Mouse (Mus musculus) gastrocnemius, postnatal 36 days (tissue): Measurements from ENCODE around the gene Tspan4. TPM values are rescaled to one million over a fixed set of nuclear protein-coding genes. Genes with fewer than 3 reads are reported as not detected.
A peak's percentile ranks its signal among the peaks of the same experiment; 100 is the strongest.

Experiments
- DNase-seq, 2 experiments: peaks; one replicate each; pipeline ENCODE4 v3.0.0; 2022
- intact Hi-C: fragments of 180-260 bp; cut with DNase I; formaldehyde crosslinking; loops from one replicate; pipeline ENCODE4 v1.15.1; 2025
- long read RNA-seq, 2 experiments: library from polyadenylated mRNA; stranded (forward); transcript quantifications; one replicate each; pipeline ENCODE4 v2.0.0; 2021
- total RNA-seq, 2 experiments: library from RNA; stranded (reverse); gene quantifications; 2 replicates each; pipeline ENCODE4 v1.2.3; 2021

Gene Tspan4
- total RNA-seq, result 10 to 100 TPM in 1 of 2 experiments, 1 to 10 TPM in 1; 7.2 to 14.1 TPM
- long read RNA-seq, experiment 1, transcript Tspan4-202 (8 exons, 1,281 nt), result major isoform, 5 of 12 reads
- long read RNA-seq, experiment 1, partial matches to known transcripts, result 1 of 12 reads
- long read RNA-seq, experiment 1, other reads (novel, unspliced or antisense), result 1 of 12 reads
- long read RNA-seq, experiment 2, transcript Tspan4-202 (8 exons, 1,281 nt), result major isoform, 9 of 24 reads
- long read RNA-seq, experiment 2, transcript Tspan4-201 (8 exons, 1,466 nt), result major isoform, 9 of 24 reads
- long read RNA-seq, experiment 2, partial matches to known transcripts, result 3 of 24 reads
- long read RNA-seq, experiment 2, other reads (novel, unspliced or antisense), result 3 of 24 reads

DNA sequence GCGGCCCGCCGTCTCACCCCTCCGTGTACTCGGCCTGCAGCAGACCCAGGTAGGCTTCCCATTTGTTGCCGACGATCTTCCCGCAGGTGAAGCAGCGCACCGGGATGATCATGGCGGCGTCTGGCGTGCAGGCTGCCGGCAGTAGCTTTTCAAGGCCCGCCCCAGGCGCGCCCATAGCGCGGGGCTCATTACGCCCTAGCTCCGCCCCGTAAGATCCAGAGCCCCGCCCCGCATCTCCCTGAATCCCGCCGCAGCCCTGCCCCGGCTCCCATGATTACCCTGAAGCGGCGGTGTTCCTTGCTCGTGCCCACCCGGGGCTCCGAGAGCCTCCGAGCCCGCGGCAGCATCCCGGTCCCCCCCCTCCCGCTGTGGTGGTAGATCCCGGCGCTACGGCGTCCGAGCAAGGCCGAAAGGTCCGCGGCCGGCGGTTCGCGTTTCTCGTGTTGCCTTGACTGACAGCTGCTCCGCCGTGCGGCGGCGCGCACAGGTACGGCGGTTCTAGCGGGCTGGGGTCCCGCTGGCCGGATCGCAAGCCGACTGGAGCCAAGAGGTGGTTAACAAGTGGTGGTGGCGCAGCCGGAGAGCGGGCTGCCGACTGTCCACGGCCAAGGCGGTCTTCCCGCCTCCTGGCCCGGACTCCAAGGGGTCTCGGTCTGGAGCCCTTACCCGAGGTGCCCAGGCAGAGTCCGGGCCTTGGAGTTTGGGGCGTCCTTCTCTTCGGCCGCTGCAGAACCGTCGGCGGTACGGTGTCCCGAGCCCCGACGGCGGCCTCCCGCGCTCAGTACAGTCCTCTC is at the start of gene Tspan4, which contains the start of gene Polr2l:
Tspan4 (plus strand) TSS at position 230 of the 794 bp plus-strand sequence.
Polr2l (minus strand) TSS at position 122 of the 794 bp plus-strand sequence.
- intact Hi-C loops, result no loop called here
- peak; percentile 75 to 86 for DNase-seq

DNA sequence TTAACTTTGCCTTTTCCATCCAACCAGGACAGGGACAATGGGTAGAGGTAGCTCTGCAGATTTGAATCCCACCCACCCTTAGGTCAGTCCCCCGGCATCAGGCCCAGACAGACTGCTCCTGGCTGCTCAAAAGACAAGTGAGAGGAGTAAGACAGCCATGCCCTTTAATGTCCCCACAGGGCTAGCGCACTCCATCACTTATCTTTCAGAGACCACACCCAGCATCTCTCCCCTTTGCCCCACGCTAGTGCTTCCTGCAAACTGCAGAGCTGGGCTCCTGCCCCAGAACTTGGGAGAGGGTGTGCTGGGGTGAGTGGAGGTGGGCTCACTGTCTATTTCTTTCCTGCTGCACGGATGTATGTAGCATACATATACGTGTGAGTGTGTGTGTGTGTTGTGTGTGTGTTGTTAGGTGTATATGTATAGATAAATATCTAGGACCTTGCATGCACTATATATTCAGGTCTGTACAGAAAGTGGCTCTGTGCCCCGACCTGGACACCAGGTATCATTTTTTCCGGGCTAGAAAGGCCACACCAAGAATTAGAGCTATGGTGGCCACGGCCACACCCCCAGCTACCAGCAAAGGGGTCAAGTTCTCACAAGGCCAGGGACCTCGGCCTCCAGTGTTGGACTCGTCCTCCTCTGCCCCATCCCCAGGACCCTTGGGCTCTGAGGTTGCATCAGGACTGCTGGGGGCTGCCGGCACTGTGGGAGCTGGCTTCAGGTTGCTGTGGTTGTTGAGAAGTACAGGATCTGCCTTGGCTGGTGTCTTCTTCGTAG is 47.9 kb upstream of the Tspan4 start:
- intact Hi-C loops, result no loop called here
- no peak for DNase-seq

GRCm38 (mm10) chr7:141428701-141429100 is 46.3 kb upstream of the Tspan4 start:
- intact Hi-C loops, result no loop called here
- DNase-seq, result no peak

- intact Hi-C loops, result no loop called here
- no peak for DNase-seq
Measured at GRCm38 (mm10) chr7:141429310-141429709, 45.7 kb upstream of the Tspan4 start, which contains the start of gene Cend1. TSS of gene Cend1 (minus strand) at chr7:141429491.

DNA sequence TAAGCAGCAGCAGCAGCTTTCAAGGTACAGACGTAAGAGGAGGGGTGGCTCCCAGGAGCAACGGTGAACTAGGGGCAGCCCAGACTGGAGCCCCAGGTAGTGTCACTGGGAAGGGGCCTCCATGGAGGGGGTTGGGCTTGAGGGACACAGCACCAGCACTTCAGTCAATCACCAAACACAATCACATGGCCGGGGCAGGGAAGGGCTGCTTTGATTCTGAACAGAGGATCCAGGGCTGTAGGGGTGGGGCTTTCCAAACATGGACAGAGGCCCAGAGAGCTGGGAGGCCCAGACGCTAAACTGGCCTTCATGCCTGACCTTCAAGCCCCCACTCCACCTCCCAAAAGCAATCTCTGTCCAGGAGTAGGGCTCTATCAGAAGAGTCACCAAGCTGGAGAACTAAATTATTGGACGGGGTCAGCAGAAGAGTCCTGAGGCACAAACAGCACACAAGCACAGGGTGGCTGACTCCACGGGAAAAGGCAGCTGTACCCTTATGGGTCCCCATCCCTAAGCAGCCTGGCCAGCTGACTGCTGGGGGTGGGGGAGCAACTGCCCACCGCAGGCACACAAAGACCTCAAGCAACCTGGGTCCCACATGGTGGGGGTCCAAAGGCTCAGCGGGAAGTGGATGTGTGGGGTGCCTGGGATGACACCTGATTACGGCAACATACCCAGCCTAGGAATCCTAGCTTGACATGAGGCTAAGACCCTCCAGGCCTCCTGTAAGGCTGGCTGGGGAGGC is 45.0 kb upstream of the Tspan4 start:
- no peak for DNase-seq
- intact Hi-C loops, result no loop called here

- intact Hi-C loops, result no loop called here
- no peak for DNase-seq
Measured at GRCm38 (mm10) chr7:141430585-141431240, 44.3 kb upstream of the Tspan4 start.

GRCm38 (mm10) chr7:141431434-141432185 is 43.4 kb upstream of the Tspan4 start:
- no peak for DNase-seq
- intact Hi-C loops, result no loop called here

DNA sequence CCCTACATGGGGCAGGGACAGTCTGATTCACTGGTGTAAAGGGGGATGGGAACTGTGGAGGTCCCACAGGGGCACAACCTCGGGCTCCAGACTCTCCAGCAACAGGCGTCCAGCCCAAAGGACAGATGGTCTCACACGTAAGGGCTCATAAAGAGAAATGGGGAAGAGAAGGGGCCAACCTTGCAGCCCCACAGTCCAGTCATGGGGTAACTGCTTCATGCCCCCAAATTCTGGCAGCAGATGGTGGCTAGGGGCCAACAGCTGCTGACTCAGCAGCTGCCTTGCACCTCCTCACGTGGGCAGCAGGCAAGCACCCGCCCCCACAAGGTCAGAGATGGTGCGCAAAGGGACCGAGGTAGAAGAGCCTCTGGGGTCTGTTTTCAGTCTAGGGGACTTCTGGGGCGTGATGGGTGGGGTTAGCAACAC is 42.8 kb upstream of the Tspan4 start:
- DNase-seq, result no peak
- intact Hi-C loops, result no loop called here

- intact Hi-C loops, result no loop called here
- no peak for DNase-seq
Measured at GRCm38 (mm10) chr7:141432741-141433516, 42.1 kb upstream of the Tspan4 start.

GRCm38 (mm10) chr7:141433517-141434400 is 41.3 kb upstream of the Tspan4 start:
- intact Hi-C loops, result no loop called here
- DNase-seq, result no peak

DNA sequence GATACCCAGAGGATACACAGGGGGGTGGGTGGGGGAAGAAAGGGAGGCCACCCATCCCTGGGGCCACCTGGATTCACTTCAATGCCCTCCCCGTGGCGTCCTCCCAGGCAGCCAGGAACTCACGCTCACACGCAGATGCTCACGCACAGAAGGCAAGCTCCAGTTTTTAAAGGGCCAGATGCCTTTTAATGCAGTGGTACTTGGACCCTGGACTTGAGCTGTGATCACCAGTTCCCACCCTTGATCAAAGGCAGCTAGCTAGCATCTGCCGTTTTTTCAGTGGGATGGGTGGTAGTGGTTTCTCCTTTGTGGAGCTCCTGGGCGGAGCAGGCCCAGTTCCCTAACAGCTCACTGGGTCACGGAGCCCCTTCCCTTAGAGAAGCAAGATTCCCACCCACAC is 40.6 kb upstream of the Tspan4 start:
- no peak for DNase-seq
- intact Hi-C loops, result no loop called here

GRCm38 (mm10) chr7:141435129-141435855 is 39.7 kb upstream of the Tspan4 start:
- intact Hi-C loops, result no loop called here
- DNase-seq, result no peak

- intact Hi-C loops, result no loop called here
- no peak for DNase-seq
Measured at GRCm38 (mm10) chr7:141435856-141436522, 39.1 kb upstream of the Tspan4 start.

DNA sequence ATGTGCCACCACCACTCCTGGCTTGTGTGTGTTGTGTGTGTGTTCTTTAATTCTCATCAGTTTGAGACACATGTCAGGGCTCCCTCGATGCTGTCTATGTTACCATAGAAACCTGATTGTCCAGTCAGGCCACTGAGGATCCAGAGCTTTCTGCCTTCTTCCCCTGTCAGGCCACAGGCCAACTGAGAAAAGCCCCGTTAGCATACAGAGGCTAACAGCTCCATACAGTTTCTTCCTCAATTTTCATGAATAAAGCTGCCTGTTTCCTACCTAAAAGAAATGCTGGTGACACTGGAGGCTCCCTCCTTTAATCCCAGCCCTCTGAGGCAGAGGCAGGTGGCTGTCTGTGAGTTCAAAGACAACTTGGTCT is 38.5 kb upstream of the Tspan4 start:
- no peak for DNase-seq
- intact Hi-C loops, result no loop called here

DNA sequence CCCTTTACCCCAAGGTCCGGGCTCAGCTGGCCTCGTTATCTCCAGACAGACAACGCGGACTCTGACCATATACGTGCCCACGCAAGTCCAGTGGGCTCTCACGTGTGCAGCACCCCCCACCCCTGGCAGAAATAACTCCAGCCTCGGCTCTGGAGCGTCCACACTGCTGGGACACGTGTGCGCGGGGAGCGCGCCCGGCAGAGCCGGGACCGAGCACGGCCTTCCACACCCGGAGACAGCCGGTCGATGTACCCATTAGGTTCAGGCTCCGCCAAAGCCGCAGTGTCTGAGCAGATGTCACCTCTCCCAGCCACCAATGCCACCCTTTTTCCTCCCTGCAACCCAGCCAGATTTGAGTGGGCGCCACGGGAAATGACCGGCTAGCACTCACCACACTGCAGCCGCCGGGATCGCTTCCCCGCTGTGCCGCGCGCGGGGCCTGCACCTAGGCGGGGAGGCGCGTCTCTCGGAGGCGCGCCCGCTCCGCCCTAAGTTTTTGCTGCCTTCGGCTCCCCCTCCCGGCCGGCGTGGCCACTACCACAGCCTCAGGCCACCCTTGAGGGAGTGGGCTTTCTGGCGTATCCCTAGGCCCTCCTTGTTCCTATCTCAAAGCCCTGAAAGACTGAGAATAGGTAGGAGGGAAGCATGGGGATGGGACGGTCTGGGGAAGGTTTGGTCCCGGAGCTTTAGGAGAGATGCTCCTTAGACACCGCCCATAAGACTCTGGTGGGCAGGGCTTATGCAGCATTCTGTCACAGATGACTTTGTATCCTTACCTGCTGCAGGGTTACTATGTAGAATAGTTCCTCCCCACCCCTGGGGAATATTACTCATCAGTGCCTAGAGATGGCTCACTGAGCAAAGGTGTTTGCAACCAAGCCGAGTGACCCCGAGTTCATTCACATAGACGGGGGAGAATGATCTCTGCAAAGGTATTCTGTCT is 37.6 kb upstream of the Tspan4 start, which contains the start of gene Slc25a22:
Slc25a22 (minus strand) TSS at position 715 of the 943 bp plus-strand sequence.
- DNase-seq, result peak; percentile 71 to 78
- intact Hi-C loops, result loop anchor here (2.0 kb wide), 1 partner anchor 29 kb away; no protein-coding TSS in a partner anchor
